Mouse (Mus musculus): ENCODE results near the gene Gpr180. TPM values are rescaled to one million over a fixed set of nuclear protein-coding genes. Genes with fewer than 3 reads are reported as not detected.
A peak's percentile ranks its signal among the peaks of the same experiment; 100 is the strongest.
"Not testable (repeated sequence)": the region's sequence is repeated elsewhere in the genome, so short reads cannot be mapped to it uniquely, and the experiment has no call there.

Gpr180 gene
- total RNA-seq, 2 experiments from 2014 or later, result 8.6 to 11.2 TPM

GRCm38 (mm10) chr14:118150656-118151551, 13.9 kb downstream of the Gpr180 start:
- ATAC-seq (replicated peaks; ENCODE audit: low FRiP score, low TSS enrichment, poor library complexity, severe bottlenecking), result no peak

GRCm38 (mm10) chr14:118151651-118152293, 14.8 kb downstream of the Gpr180 start:
- peak; percentile 56 for ATAC-seq (replicated peaks; ENCODE audit: low FRiP score, low TSS enrichment, poor library complexity, severe bottlenecking)

- no peak for ATAC-seq (replicated peaks; ENCODE audit: low FRiP score, low TSS enrichment, poor library complexity, severe bottlenecking)
Measured at GRCm38 (mm10) chr14:118152294-118152651, 15.3 kb downstream of the Gpr180 start.

GRCm38 (mm10) chr14:118156056-118156455, 19.1 kb downstream of the Gpr180 start:
- not testable (repeated sequence) for ATAC-seq (replicated peaks; ENCODE audit: low FRiP score, low TSS enrichment, poor library complexity, severe bottlenecking)

- no peak for ATAC-seq (replicated peaks; ENCODE audit: low FRiP score, low TSS enrichment, poor library complexity, severe bottlenecking)
Measured at GRCm38 (mm10) chr14:118156740-118157139, 19.8 kb downstream of the Gpr180 start.

- peak; percentile 82 for ATAC-seq (replicated peaks; ENCODE audit: low FRiP score, low TSS enrichment, poor library complexity, severe bottlenecking)
Measured at GRCm38 (mm10) chr14:118157146-118157545, 20.2 kb downstream of the Gpr180 start.

GRCm38 (mm10) chr14:118161751-118162150, 24.8 kb downstream of the Gpr180 start:
- ATAC-seq (replicated peaks; ENCODE audit: low FRiP score, low TSS enrichment, poor library complexity, severe bottlenecking), result no peak

- no peak for ATAC-seq (replicated peaks; ENCODE audit: low FRiP score, low TSS enrichment, poor library complexity, severe bottlenecking)
Measured at GRCm38 (mm10) chr14:118162640-118163039, 25.7 kb downstream of the Gpr180 start.

GRCm38 (mm10) chr14:118168776-118169175, 31.8 kb downstream of the Gpr180 start:
- no peak for ATAC-seq (replicated peaks; ENCODE audit: low FRiP score, low TSS enrichment, poor library complexity, severe bottlenecking)

GRCm38 (mm10) chr14:118173590-118174203, 36.7 kb downstream of the Gpr180 start:
- 0 out of 2 replicates have a peak, but pooled peaks have one; percentile 34 for ATAC-seq (replicated peaks; ENCODE audit: low FRiP score, low TSS enrichment, poor library complexity, severe bottlenecking)

- no peak for ATAC-seq (replicated peaks; ENCODE audit: low FRiP score, low TSS enrichment, poor library complexity, severe bottlenecking)
Measured at GRCm38 (mm10) chr14:118175071-118175693, 38.2 kb downstream of the Gpr180 start.

- no peak for ATAC-seq (replicated peaks; ENCODE audit: low FRiP score, low TSS enrichment, poor library complexity, severe bottlenecking)
Measured at GRCm38 (mm10) chr14:118175694-118176085, 38.7 kb downstream of the Gpr180 start.

- ATAC-seq (replicated peaks; ENCODE audit: low FRiP score, low TSS enrichment, poor library complexity, severe bottlenecking), result no peak
Measured at GRCm38 (mm10) chr14:118179251-118179650, 42.3 kb downstream of the Gpr180 start.

GRCm38 (mm10) chr14:118179701-118180100, 42.7 kb downstream of the Gpr180 start:
- no peak for ATAC-seq (replicated peaks; ENCODE audit: low FRiP score, low TSS enrichment, poor library complexity, severe bottlenecking)

- peak; percentile 98 for ATAC-seq (replicated peaks; ENCODE audit: low FRiP score, low TSS enrichment, poor library complexity, severe bottlenecking)
Measured at GRCm38 (mm10) chr14:118180117-118180557, 43.2 kb downstream of the Gpr180 start.

- peak; percentile 64 for ATAC-seq (replicated peaks; ENCODE audit: low FRiP score, low TSS enrichment, poor library complexity, severe bottlenecking)
Measured at GRCm38 (mm10) chr14:118180711-118181177, 43.8 kb downstream of the Gpr180 start.

GRCm38 (mm10) chr14:118191442-118191841, 54.5 kb downstream of the Gpr180 start:
- ATAC-seq (replicated peaks; ENCODE audit: low FRiP score, low TSS enrichment, poor library complexity, severe bottlenecking), result no peak

GRCm38 (mm10) chr14:118193001-118193628, 56.2 kb downstream of the Gpr180 start:
- ATAC-seq (replicated peaks; ENCODE audit: low FRiP score, low TSS enrichment, poor library complexity, severe bottlenecking), result 0 out of 2 replicates have a peak, but pooled peaks have one; percentile 12

GRCm38 (mm10) chr14:118193663-118194062, 56.7 kb downstream of the Gpr180 start:
- no peak for ATAC-seq (replicated peaks; ENCODE audit: low FRiP score, low TSS enrichment, poor library complexity, severe bottlenecking)

Measured in megakaryocyte-erythroid progenitor cell, adult 5-6 weeks (primary cell).